Mouse (Mus musculus): ENCODE data around the gene Tspan18.
A peak's percentile ranks its signal among the peaks of the same experiment; 100 is the strongest.

The Tspan18 gene

DNA sequence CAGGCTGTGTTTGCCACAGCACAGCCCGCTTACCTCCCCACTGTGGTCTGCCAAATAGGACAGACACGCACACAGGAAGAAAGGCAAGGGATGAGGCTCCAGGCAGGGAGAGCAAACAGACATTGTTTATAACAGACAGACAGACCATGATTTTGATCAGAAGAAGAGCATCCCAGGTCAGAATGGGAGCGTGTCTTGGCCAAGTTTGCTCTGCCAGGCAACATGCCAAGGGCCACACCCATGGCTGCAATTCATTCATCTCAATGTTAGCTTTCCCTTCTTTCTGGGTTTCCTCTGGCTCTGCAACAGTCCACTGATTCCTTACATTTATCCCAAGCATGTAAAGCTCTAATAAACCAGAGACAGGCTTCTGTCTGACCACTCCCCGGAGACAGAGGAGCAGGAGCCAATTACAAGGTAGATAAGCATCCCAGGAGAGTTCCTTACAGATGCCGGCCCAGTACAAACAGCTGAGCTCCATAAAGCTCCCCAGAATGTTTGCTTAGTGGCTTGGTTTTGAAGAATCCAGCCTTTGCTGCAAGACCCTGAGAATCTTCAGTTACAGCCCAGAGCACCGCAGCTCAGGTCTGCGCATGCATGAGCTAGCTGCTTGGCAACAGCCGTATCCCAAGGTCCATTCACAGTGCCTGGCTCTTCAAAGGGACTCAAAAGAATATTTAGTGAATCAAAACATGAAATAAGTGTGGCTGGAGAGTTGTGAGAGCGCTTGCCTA lies 5.2 kb upstream of the Tspan18 start:
- DNase-seq (ENCODE audit: low spot score in 2 of 2) = no peak

DNA sequence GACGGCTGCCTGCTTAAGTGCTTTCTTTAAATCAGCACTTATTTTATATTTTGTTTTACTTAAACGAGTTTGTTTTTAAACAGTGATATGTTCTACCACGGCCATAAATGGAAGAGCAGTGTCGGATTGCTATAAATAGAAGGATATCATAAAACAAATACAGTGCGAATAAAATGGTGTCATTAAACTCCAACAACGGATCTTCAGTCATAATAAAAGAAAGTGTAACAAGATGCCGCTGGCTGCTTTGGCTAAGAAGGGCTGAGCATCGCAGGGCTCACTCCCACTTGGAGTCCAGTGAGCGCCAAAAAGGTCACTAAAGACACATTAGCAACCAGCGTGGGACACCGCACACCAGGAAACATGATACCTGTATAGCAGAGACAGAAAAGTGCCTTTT lies 1.7 kb upstream of the Tspan18 start:
- DNase-seq (ENCODE audit: low spot score in 2 of 2) = no peak

DNA sequence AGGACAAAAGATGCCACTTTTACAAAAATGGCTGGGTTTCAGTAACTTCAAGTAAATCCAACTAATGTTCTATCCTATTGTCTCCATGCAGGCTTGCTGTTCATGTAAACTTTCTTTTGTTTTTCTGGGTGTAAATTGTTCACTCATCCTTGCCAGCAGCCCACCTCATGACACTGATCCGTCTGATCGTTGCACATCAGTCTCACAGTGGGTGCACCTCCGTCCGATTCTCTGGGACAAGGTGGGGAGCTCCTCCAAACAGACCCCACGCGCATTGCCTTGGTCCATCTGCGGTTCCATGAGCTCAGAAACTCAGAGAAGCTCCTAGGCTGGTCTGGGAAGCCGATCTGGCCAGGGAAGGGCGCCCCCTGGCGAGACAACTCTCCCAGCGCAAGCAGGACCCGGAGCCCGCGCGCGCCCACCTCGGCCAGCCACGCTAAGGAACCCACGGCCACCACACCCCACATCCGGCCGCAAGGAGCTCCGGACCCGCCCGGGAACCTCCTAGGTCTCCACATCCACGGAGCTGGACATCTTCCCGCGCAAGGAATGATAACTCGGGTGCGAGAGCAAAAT lies 976 bp downstream of the Tspan18 start:
- DNase-seq (ENCODE audit: low spot score in 2 of 2) = peak; percentile 73 to 76

DNA sequence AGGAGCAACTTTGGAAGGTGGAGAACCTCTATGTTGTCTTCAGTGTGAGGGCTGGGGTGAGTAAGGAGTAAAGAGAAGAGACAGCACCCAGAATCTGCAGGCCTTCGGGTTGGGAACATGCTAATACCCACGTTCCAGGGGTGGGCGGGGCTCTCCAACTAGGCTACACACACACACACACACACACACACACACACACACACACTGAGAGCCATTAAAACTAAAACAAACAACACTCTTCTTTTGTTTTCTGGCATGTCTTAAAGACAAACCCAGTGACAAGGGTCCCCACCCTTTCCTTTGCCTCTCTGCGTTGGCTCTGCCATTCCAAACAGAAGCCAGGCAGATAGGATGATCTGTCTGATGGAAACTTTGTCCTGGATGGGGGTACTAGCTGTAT lies 2.0 kb downstream of the Tspan18 start:
- DNase-seq (ENCODE audit: low spot score in 2 of 2) = no peak

DNA sequence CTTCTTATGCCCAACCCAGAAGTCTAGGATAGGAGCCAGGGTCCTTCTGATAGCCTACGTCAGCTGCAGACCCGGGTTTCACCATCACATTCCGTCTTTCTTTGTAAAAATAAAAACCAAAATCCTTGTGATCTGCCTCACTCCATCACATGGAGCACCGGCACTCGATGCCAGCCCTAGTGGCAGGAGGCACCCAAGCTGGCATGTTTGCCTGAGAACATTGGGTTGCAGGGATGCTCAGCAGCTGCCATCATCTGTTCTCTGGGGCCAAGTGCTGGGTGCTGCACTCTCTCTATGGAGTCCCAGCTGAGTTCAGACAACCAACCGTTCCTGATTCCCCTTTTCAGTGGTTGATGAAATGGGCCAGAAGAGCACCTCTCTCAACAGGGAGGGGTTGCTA lies 3.2 kb downstream of the Tspan18 start:
- DNase-seq (ENCODE audit: low spot score in 2 of 2) = no peak

DNA sequence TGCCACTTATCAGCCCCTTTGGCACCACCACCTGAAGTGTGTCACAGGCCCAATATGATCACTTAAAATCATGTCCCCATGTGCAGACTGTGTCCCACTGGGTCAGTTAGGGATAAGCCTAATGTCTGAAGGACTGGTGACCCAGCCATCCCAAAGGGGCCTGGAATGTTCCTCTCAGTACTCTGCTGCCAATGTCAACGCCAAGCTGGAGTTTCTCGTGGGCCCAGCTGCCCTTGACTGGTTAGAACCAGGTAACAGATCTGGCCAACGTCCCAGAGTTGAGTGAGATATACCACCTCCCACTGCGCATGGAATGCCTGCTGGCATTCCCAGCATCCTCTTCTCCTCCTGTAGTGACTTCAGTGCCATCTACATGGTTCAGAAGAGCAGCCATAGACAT lies 5.2 kb downstream of the Tspan18 start:
- DNase-seq (ENCODE audit: low spot score in 2 of 2) = no peak

DNA sequence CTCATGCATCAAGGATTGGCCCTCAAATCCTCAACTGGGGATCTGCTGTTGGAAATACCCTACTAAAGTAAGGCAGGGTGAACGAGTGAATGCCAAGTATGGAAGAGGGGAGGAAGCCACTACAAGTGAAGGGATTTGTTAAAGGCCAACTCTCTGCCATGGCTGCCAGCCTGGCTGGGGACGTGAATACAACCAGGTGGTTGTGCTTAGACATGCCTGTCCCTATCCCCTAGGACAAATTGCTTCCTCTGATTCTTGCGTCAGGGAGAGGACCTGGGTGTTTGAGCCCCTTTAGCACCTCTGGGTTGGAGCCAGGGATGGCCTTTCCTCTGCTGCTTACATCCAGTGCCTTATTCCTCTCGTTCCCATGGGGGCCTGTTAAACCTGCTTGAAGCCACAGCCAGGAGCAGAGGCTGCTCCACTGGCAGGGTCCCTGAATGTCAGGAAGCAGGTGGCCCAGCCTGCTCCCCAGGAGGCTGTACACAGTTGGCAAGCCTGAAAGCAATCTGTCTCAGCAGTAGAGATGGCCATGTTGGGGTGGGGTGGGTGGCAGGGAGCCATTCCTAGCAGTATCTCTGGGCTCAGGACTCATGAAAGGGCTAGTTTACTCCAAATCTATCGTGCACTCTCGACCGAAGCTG lies 6.3 kb downstream of the Tspan18 start:
- DNase-seq (ENCODE audit: low spot score in 2 of 2) = no peak

DNA sequence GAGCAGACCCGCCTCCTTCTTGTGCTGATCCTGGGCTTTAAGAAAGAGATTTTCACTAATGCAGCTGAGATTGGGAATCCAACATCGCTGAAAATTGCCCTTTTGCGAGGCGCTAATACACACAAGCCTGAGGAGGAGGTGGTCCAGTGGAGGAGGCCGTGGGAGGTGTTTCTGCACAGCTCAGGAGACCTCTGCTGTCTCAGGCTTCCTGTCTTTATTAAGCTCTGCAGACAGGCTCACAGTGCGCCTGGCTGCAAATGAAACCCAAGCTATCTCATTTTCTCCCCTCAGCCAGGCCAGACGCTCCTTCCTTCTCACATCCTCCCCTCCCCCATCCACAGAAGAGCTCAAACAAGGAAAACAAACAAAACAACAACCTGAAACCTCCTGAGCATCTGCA lies 9.6 kb downstream of the Tspan18 start:
- DNase-seq (ENCODE audit: low spot score in 2 of 2) = no peak

DNA sequence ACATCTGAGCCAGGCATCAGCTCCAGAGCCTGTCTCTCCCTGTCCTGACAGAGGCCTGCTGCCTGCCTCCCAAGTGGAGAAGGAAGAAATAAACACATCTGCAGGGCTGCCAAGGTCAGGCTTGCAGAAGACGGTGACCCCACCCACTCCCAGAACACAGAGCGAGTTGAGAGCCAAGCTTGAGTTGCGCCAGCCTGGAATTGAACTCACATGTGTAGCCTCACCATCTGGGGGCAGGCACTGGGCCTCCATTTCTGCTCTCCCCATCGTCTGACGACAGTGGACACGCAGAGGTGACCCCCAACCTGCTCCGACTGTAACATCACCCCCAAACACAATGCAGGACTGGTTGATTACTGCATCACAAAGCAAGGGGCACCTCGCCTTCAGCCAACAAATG lies 12.4 kb downstream of the Tspan18 start:
- no peak for DNase-seq (ENCODE audit: low spot score in 2 of 2)

DNA sequence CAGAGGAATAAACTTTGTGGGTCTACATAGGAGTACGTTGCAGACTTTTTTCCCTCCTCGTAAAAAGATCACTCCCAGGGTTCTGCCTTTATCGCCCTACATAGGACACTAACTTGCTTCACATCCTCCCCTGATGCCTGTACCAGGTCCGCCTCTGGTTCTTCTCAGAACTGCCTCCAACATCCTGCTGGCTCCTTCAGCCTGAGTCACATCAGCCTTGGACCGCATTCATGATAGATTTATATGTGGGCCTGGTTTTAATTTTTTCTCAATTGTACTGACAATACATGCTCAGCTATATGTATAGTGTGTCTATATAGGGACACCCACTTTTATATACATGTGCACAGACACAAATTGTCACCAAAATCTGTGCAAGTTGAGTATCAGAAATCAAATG lies 14.0 kb downstream of the Tspan18 start:
- no peak for DNase-seq (ENCODE audit: low spot score in 2 of 2)

DNA sequence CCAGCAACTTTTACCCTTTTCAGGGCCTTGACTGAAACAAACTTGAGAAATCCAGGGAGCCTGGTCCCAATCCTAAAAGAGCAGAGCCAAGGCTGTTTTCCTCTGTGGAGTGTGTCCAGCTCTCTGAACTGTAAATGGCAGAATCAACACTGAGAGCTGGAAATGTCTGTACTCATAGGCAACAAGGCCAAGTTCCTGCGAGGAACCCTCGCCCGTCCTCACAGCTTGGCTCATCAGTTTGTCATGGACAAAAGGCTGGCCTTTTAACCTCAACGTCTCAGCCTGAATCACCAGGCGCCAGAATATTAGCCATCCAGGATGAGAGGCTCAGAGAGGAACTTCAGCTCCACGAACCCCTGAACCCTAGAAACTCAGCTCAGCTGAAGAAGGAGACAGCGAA lies 14.7 kb downstream of the Tspan18 start:
- DNase-seq (ENCODE audit: low spot score in 2 of 2) = no peak

DNA sequence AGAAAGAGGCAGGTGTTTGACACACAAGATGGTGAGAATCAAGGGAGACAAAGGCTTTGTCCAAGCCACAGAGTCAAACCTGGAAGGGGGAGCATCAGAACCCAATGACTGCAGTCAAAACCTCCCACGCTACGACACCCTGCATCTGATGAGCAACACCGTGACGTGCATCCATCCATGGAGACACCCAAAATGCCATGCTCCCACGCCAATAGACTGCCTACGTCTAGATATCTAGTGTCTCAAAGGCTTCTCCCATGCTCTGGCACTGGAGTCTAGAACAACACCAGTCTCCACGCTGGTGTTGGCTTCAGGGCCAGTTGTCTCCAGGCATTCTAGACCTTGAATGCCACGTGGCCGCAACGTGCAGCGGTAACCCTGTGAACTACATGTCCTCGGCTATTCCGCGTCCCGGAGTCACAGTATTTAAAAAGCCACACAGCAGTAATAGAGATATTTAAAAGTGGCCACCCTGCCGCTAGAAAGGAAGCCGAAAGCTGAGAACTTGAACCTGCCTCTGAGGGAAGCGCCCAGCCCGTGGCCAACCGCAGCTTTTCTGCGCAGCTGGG lies 15.4 kb downstream of the Tspan18 start:
- DNase-seq (ENCODE audit: low spot score in 2 of 2) = no peak

DNA sequence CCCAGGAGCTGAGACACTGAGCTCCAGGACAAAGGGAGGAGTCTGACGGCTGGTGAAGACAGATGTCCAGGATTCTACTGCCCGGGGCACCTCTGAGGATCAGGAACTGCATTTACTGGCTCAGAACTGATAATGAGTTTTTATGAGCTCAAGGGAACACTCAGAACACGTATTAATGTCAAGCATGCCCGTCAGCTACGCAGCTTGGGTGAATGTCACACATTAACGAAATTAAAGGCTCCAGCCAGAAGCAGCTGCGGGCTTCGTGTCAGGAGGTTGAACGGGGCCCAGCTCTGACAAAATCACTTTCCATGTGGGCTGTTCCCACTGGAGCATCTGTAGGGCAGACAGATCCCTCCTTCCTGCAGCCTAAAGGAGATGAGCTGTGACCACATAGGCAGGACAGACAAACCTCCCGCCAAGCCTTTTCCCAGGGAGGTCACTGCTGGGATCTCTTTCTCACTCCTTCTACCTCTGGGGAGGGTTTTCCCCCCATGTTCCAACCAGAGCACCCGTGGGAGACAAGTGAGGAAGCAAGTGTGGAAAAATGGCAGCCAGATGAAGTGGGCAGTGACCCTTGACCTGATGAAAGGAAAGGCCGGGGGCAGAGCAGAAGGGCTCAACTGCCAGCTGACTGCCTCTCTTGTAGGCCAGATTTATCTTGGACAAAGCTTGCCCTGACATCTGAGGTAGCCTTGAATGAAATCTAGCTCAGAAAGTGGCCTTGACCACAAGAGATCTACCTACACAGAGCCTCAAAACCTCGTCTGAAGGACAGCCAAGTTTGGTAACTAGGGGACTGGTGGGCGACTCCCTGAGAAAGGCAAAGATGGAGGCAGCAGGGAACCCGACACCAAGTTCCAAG lies 20.3 kb downstream of the Tspan18 start:
- DNase-seq (ENCODE audit: low spot score in 2 of 2) = no peak

DNA sequence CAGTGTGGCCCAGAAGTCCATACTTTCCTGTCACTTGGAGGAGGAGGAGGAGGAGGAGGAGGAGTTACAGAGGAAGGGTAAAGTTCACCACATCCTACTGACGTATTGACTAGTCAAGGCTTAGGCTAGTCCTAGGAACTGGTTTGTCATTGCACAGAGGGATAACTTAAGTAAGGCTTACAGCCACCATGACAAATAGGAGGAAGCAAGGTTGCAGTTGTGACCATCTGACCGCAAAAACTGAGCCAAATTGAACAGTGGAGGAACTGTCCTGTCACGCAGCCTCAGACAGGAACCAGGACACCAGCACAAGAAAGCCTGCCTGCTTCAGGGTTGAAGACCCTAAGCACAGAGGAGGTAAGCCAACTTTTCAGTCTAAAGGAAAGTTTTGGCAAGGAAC lies 21.8 kb downstream of the Tspan18 start:
- no peak for DNase-seq (ENCODE audit: low spot score in 2 of 2)

DNA sequence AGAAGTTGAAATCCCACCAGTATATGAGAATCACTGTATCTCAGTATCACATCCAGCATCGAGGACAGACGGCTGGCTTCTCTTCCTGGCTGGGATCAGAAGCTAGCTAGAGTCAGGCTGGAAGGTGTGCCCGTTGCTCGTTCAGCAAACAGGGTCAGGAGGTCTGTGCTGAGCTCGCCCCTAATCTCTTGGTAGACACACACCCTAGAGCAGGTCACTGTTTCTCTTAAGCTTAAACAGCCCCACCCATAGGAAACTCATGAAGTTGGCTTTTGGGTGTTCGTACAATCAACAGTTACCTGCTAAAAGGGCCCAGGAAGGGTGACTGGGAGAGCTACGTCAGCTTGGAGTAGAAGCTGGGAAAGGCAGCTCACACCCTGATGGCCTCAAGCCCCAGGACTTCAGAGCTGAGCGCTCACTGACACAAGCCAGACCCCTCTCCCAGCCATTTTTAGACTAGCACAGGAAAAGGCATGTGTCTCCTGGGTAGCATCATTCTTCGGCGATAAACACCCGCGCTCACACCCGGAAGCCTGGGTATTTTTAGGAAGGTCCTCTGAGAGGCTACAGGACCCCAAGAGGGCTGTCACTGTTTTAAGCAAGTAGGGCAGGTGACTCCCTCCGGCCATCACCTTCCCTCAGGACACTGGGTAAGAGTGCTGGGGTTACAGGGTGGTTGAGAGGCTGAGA lies 24.4 kb downstream of the Tspan18 start:
- DNase-seq (ENCODE audit: low spot score in 2 of 2) = no peak

DNA sequence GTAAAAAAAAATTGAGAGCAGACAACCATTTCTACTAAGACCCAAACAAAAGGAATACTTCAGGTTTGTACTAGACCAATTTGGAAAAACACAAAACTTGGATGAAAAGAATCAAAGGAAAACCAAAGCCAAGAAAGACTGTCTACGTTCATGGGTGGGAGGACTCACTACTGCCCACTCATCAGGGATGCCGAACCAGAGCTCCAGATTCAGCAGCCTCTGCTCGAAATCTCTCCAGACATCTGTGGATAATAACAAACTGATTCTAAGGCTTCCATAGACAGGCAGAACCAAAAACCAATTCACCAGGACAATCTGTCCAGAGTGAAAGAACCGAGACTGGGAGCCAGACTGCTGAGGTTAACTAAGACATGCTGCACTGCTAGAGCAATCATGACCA lies 27.4 kb downstream of the Tspan18 start:
- no peak for DNase-seq (ENCODE audit: low spot score in 2 of 2)

DNA sequence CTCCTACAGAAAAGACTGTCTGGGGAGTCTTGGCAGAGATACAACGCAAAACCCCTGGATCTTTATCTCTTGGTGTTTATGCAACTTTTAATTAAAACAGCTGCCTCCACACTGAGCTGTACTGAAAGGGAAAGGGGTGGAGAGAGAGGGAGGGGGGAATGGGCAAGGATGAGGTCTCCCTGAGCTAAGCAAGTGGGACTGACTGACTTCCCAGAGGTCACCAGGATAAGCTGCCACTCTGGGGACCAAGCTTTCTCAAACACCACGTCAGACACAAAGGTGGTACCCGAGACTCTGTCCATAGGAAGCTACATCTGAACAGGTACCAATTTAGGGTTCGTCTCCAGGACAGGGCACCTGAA lies 30.1 kb downstream of the Tspan18 start:
- no peak for DNase-seq (ENCODE audit: low spot score in 2 of 2)

DNA sequence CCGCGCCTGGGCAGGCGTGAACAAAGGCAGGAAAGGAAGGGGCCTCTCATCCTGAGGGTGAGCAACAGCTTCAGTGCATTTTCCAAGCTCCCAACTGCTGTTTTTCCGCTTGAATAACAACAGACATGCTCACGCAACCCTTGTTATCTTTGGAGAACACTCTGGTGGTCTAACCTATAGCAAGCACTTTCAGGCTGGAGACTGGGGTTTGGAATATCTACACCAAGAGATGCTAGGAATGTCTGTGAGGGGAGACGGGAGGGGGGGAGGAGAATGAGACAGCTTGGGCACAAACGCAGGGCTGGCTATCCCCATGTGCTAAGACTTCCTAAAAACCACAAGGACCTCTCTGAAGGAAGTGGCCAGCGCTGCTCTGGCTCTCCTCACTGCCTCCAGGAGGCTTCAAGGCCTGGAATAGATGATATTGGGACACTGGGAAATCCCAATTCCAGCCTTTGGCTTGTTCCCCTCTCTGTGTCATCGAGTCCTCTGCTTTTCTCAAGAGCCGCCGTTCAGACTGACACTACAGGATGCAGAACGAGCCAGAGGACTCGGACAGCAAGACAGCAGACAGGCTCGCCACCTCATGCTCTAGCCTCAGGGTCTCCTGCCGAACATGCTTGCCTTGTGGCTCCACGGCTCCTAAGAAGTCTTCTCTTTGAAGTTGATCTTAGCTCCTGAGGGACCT lies 30.6 kb downstream of the Tspan18 start:
- DNase-seq (ENCODE audit: low spot score in 2 of 2) = no peak

DNA sequence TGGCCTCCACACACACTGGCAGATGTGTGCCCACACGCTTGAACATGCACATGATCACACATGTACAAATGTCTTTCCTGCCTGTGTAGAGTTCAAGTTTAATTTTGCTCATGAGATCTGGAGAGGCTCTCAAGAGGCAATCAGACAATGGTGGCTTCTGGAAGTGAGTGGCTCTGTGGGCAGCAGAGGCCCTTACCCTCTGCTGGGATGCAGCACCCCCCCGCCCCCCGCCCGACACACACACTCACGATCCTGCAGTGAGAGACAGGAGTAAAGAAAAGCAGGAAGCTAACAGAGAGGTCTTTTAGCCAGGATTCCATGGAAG lies 31.1 kb downstream of the Tspan18 start:
- no peak for DNase-seq (ENCODE audit: low spot score in 2 of 2)

DNA sequence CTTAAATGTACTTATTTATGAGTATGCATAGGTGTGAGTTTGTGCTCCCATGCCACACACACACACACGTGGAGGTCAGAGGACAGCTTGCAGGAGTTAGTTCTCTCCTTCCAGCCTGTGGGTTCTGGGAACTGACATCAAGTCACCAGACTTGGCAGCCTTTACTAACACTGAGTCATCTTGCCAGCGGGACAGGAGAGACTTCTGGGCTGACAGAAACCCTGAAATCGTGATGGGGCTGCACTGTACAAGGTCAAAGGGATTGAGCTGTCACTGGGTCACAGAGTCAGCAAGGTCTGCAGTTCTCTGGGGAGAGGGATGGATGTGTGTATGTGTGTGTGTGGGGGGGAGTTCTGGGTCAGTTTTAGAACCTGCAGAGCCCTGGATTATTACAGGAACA lies 36.6 kb downstream of the Tspan18 start:
- DNase-seq (ENCODE audit: low spot score in 2 of 2) = no peak
